Mouse (Mus musculus): Measurements from ENCODE around the gene Mfsd6l.

Mfsd6l gene

GRCm38 (mm10) chr11:68555918-68556584 is at the start of gene Mfsd6l:
Gene Mfsd6l, plus strand, starts transcription at chr11:68556186.
- DNase-seq = peak; percentile 87

DNA sequence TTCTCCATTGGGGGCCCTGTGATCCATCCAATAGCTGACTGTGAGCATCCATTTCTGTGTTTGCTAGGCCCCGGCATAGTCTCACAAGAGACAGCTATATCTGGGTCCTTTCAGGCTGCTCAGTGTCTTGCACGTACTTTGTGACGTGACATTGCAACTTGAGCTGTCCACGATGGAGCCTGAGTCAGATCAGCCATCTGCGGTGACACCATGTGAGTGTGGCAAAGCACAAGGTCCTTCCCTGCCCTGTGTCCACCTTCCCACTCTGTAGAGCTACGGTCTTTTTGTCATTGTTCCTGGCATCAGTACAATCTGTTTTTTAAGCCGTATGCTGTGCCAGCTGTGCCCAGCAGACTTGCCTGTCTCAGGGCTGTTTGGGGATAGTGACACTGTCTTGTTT is 48.7 kb upstream of the Mfsd6l start:
- DNase-seq = no peak

DNA sequence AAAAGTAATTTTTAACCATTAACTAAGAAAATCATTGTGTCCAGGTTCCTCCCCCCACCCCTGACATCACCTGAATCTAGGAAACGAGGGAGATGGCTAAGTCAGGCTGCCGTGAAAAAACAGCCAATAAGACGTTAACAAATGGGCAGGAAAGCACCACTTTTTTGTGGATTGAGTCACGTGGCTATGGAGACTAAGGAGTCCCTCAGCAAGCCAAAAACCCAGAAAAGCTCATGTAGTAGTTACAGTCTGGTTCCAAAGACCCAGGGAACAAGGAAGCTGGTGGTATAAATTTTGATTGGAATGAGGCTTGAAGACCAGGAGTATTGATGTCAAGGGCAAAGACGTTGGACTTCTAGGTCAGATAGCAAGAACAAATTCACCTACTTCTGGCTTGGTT is 47.4 kb upstream of the Mfsd6l start:
- DNase-seq = no peak

DNA sequence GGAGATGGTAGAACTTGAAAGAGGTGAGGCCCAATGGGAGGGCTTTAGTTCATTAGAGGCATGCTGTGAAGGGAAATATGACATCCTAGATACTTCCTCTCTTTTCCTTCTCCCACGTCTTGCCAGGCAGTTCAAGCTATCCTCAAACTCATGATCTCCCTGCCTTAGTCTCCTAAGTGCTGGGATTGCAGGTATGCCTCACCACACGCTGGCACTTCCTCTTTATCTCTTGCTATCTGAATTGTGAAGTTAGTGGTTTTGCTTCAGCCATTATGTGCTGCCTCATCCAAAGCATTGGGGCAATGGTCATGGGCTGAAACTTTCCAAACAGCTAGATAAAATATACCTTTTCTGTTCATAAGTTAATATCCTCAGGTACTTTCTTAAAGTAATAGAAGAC is 46.8 kb upstream of the Mfsd6l start:
- no peak for DNase-seq

DNA sequence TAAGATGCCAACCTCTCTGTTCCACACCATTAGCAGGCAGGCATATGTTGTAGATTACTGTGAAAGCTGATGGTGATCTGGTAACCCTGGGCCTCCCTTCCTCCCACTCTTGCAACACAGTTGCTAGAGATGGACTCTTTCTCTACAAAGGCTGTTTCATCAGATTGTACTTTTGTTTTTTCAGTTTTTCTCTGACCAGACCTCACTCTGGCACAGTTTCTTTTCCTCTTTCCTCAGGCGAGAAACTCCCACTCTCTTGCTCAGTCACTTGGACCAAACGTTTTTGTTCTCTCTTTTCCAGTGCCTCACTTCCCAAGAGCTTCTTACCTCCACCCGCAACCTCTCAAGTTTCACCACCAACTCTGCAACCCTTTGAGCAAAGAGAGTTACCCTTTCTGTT is 42.0 kb upstream of the Mfsd6l start:
- DNase-seq = no peak

- DNase-seq = no peak
Observed at GRCm38 (mm10) chr11:68519362-68519761, 36.6 kb upstream of the Mfsd6l start.

GRCm38 (mm10) chr11:68519815-68520214 is 36.2 kb upstream of the Mfsd6l start:
- DNase-seq = no peak

GRCm38 (mm10) chr11:68520439-68520838 is 35.5 kb upstream of the Mfsd6l start:
- DNase-seq = no peak

DNA sequence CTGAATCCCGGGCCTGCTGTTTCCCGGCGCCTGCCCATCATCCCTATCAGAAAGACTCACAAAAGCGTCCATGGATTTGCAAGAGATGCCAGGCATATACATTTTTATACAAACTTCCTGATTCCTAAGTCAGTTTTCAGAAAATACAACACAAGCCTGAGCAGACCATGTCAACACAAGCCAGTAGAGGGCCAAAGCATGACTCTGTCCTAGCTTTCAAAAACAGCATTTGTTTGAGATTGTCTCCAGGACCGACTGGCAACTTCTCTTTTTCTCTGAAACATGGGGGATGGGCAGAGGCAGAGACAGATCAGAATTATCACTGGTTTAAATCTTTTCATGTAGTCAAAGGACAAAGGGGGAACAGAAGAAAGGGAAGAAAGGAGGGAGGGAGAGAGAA is 34.6 kb upstream of the Mfsd6l start:
- DNase-seq = no peak

- DNase-seq = no peak
Observed at GRCm38 (mm10) chr11:68526441-68526840, 29.5 kb upstream of the Mfsd6l start.

DNA sequence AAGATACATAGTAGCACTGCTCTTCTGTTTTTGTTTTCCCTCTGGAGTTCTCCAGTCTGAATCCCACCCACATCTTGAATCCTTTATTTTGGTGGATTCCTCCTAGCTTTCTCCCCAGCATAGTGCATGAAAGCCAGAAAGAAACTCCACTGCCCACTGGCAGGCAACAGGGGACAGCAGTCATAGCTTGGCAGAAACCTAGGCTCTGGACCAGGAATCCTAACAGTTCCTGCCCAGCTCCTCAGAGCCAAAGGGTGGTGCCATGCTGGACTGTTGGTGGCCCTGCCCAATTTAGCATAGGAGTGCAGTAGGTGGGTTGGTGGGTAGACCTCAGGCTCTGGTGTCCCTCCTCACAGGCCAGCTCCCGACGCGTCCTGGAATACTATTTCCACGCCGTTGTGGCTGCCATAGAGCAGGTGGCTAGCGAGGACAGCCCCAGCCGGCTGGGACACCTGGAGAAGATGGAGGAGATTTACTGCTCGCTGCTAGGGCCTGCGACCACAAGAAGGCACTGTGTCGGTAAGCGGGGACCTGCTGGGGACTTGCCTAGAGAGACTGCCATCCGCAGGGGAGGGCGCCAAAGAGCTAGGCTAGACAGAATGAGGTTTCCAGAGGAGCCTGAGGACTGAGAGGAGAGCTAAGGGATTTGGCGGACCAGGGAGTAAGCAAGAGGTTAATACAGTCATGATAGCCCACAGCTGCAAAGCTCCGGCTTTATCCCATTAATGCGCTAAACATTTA is 24.8 kb upstream of the Mfsd6l start:
- DNase-seq = no peak

DNA sequence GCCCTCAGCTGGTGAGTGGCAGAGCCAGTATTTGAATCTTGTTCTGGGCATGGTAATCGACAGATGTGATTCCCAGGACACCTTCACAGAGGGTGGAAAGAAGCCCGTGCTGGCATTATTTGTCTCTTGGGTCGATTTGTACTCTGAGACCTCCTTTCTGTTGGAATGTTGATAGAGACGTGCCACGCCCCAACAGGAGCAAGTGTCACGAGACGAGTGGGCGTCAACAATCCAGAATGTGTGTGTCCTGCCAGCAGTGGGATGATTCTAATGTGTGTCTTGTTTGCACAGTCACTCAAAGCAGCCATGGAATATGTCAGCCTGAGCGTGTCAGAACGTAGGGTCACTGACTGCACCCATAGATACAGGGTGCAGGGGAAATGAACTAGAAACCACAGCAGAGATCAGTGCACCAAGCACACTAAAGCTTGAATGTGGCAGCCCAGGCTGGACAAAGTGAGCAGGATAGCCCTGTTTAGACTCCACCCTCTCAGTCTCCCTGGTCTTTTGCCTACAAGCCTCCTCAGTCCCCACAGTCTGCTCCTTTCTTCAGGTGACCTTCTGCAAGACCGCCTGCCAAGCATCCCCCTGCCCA is 23.9 kb upstream of the Mfsd6l start:
- no peak for DNase-seq

- DNase-seq = no peak
Observed at GRCm38 (mm10) chr11:68532773-68533172, 23.2 kb upstream of the Mfsd6l start.

DNA sequence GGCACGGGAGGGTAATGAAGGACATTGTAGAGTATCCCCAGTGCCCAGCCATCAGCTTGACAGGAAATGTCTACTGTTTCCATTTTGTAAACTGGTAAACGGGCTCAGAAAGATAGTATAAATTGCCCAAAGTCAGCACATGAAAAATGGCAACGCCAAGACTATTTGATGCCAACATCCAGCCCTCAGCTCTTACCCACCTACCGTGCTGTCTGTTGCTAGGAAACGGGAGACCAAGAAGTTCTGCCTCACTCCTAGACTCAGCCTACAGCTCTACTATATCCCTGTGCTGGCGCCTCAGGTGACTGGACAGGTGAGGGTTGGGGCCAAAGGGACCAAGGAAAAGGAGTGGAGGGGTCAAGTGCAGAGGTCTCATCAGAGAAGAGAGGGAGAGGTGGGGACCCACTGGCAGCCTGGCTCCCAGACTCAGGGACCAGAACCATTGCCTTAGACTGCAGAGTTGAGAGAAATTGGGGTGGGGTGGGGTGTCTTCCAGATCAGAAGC is 22.0 kb upstream of the Mfsd6l start:
- no peak for DNase-seq

GRCm38 (mm10) chr11:68536026-68536425 is 20.0 kb upstream of the Mfsd6l start:
- no peak for DNase-seq

DNA sequence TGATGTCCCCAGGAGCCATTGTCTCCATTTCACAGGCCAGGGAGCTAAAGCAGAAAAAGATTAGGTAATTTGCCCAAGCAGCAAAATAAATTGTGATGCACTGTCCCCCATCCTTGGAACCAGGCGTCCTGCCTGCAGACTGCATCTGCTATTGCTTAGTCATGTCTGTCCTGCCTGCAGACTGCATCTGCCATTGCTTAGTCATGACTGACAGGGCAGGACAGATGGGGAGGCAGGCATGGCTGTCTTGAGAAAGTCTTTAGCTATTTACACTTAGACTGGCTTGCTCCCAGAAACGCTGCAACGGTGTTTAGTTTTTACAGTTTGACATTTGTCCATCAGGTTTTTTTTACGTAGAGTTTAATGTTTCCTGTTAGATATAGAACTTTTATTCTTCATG is 19.5 kb upstream of the Mfsd6l start:
- DNase-seq = no peak

DNA sequence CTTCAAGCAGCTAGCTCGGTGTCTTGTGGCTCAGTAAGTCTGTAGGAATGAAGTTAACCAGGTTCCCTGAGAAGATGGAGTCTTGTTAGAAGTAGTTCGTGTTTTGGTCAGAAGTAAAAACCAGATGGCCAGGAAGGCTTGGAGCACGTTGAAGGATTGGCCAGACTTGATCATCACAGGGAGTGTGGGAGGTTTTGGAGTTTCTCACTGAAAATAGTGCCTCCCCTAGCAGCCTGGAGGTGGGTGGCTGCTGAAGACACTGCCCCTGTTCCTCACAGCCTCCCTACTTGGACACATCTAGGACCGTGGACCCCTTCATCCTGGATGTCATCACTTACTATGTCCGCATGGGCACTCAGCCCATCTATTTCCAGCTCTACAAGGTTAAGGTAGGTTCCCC is 16.4 kb upstream of the Mfsd6l start:
- no peak for DNase-seq

- no peak for DNase-seq
Observed at GRCm38 (mm10) chr11:68544554-68544953, 11.4 kb upstream of the Mfsd6l start.

DNA sequence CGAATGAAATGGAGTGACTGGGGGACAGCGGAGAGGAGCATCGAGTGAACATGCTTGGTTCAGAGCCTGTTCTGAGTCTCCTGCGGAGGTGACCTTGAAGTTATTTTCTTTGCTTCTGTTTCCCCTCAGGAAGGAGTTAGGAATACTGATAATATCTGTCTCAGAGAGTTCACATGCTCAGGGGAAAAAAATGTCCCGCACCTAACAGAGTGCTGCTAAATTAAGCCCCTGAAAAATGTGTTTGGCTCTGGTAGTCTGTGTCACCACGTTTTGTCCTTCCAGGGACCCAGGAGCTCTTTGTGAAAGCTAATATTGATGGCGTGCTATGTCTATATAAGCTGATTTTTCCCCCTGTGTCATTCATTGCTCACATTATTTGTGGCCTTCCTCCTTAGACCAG is 10.8 kb upstream of the Mfsd6l start:
- DNase-seq = no peak

- DNase-seq = no peak
Observed at GRCm38 (mm10) chr11:68545682-68546222, 10.2 kb upstream of the Mfsd6l start.

DNA sequence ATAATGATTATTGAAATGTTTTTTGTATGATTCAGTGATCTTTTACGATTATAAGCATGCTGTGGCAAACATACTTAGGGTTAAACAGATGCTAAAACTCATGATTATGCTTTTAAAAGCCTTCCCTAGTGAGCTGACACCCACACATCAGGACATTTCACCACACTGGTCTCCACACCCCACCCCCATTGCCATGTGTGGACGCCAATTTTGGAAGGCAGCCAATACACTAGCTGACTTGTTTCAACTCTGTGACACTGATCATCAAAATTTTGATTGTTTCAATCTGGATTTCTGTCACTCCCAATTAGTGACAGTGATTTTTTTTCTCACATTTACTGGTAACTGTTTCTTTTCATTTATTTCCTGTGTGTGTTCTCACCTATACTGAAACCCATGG is 8.5 kb upstream of the Mfsd6l start:
- no peak for DNase-seq

- DNase-seq = no peak
Observed at GRCm38 (mm10) chr11:68549597-68549996, 6.4 kb upstream of the Mfsd6l start.

- DNase-seq = no peak
Observed at GRCm38 (mm10) chr11:68550358-68550757, 5.6 kb upstream of the Mfsd6l start.

DNA sequence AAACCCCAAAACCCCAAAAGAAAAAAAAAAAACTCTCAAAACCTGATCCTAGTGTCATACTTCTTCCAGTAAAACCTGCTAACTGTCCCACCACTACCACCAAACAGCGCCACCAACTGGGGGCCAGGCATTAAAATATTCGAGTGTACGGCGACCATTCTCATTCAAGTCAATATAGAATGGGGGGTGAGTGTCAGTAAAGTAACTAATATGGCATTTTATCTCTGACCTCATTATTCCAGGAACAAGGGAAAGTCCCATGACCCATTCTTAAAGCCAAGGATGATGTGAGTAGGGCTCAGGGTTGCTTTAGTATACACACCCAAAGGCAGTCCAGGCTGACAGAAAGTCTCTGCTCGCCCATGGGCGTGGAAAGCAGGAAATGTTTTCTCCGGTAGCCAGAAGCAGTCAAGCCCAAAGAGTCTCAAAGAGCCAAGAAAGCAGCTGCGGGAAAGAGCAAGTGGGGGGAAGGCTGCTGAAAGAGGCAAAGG is 2.0 kb upstream of the Mfsd6l start:
- no peak for DNase-seq

Measured in kidney, adult 11 months (tissue).